Mouse (Mus musculus): ENCODE data around the gene Vmn2r108.
"Not testable (repeated sequence)": the region's sequence is repeated elsewhere in the genome, so short reads cannot be mapped to it uniquely, and the experiment has no call there.

Vmn2r108 gene

DNA sequence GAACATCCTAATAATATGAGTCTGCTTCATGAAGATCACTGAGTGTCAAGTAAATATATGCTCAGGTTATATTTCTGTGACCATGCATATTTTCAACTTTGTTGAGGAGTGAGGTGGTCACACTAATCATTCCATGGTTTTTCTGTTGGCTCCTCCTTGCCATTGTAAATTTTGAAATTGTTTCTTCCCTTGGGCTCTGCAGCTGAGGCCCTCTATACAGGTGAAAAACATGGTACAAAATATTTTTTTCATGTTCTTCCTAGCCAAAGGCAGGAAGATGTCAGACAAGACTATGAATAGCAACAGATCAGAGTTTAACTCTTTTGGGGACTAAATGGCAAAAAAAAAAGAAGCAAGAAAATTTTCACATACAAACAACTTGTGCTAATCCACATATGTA lies at the start of gene Vmn2r108:
TSS of gene Vmn2r108 (minus strand) at position 101 of the 400 bp plus-strand sequence.
- no peak for DNase-seq

DNA sequence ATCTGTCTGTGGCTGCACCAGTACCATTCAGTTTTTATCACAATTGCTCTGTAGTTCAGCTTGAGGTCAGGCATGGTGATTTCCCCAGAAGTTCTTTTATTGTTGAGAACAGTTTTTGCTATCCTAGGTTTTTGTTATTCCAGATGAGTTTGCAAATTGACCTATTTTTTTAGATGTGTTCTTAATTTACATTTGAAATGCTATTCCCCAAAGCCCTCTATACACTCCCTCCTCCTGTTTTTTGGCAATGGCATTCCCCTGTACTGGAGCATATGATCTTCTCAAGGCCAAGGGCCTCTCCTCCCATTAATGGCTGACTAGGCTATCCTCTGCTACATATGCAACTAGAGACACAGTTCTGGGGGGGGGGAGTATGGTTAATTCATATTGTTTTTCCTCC lies 27.1 kb upstream of the Vmn2r108 start:
- DNase-seq = not testable (repeated sequence)

- DNase-seq = no peak
Measured at GRCm38 (mm10) chr17:20497858-20498257, 16.7 kb upstream of the Vmn2r108 start, which contains the start of gene Vmn1r225. Gene Vmn1r225, plus strand, starts transcription at chr17:20498158.

GRCm38 (mm10) chr17:20473311-20473710 lies 7.8 kb downstream of the Vmn2r108 start:
- no peak for DNase-seq

DNA sequence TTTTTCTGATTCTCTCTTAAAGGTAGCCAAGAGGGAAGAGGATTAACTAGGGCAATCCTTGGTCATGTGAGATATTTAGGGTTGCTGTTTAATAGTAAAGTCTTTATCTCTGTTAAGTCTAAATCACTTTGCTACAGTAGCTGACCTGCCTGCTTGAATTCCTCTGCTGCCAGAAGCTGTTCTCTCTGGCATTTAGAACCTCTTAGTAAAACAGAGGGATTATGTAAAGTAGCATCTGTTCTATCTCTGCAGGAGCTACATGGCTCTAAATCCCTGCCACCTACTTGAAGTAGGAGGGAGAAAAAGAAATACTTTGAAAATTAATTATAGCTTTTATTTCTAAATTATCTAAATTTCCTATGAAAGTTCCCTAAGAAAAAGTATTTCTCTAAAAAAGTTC lies 41.9 kb downstream of the Vmn2r108 start:
- no peak for DNase-seq

DNA sequence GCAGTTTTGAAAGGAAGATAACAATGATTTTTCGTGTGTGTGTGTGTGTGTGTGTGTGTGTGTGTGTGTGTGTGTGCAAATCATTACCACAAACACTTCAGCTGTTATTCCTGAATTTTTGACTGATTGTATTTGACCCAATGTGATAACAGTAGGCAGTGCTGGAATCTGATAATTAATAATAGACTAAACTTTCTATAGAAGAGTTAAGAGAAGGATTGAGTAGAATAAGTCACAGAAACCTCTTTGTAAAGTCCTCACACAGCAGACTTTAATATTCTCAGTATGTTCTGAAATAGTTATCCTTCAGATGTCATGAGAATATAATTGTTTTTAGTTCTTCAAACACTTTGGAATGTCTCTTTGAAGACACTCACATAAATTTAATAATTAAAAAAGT lies 67.3 kb downstream of the Vmn2r108 start, which contains the start of gene Vmn1r224:
TSS of gene Vmn1r224 (plus strand) at position 301 of the 400 bp plus-strand sequence.
- no peak for DNase-seq

Data from spleen, adult 18-20 months (tissue).